Mouse (Mus musculus): ENCODE measurements around the gene Btn1a1.

DNA sequence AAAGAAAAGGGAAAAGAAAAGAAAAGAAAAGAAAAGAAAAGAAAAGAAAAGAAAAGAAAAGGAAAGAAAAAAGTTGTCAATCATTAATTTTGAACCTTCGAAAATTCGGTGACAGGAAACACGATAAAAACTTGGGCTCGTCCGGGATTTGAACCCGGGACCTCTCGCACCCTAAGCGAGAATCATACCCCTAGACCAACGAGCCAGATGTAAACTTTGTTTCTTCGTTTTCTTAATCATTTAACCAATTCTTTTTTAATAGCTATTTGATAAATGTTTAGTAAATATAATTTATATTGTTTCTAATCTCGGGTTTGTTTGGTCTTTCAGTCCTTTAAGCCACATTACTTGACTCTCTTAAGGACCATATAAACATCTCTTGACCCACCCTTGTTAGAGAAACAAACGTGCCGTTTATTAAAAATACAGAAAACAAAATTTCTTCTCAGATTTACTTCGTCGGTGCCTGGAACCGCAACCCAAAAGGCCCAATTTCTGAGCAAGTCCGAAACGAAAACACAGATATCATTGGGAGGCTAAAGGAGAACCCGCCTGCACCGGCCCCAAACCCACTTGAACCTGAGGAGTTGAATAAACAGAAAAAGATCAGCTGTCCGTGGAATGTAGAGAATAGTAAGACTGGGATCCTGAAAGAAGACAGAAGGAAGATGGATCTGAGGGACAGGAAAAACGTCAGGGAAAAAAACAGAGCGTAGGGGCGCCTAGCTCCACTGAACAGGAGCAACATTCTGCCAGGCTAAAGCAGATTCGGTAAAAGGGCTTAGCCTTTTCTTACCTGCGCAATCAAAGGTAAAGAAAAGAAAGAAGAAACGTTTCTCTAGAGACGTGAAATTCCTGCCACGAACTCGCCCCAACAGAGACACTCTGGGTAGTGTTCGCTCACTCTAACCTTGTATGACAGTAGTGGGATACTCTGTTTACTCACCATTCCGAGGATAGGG lies 28.6 kb downstream of the Btn1a1 start:
- TF ChIP-seq MAFK (IDR thresholded peaks at IDR 0.05; ENCODE audit: insufficient read depth, low read depth, low read length) (peak; percentile 84), CHD2 (IDR thresholded peaks at IDR 0.05; ENCODE audit: low read depth, low read length) (no peak), ZNF384 (IDR thresholded peaks at IDR 0.05; ENCODE audit: low read depth, low read length) (no peak), HCFC1 (IDR thresholded peaks at IDR 0.05; ENCODE audit: borderline replicate concordance, insufficient read depth, low read length) (no peak)
